Mouse (Mus musculus) kidney, adult 18-20 months (tissue): ENCODE results near the gene Msrb3.

ENCODE experiments used
- DNase-seq: peaks from one replicate; pipeline ENCODE4 v3.0.0; 2021

Gene Msrb3

GRCm38 (mm10) chr10:120857531-120858001, 41.3 kb downstream of the Msrb3 start:
- DNase-seq, result peak; percentile 45

- no peak for DNase-seq
These were observed 44.6 kb downstream of the Msrb3 start for GRCm38 (mm10) chr10:120854329-120854728.

GRCm38 (mm10) chr10:120853816-120854215, 45.1 kb downstream of the Msrb3 start:
- no peak for DNase-seq

GRCm38 (mm10) chr10:120851196-120851781, 47.6 kb downstream of the Msrb3 start:
- no peak for DNase-seq

GRCm38 (mm10) chr10:120850391-120851195, 48.3 kb downstream of the Msrb3 start:
- peak; percentile 31 for DNase-seq

- no peak for DNase-seq
These were observed 50.2 kb downstream of the Msrb3 start for GRCm38 (mm10) chr10:120848677-120849076.

- DNase-seq, result no peak
These were observed 51.1 kb downstream of the Msrb3 start for GRCm38 (mm10) chr10:120847785-120848184.

GRCm38 (mm10) chr10:120839966-120840365, 58.9 kb downstream of the Msrb3 start:
- DNase-seq, result no peak

GRCm38 (mm10) chr10:120834531-120834930, 64.4 kb downstream of the Msrb3 start:
- no peak for DNase-seq

GRCm38 (mm10) chr10:120833836-120834235, 65.1 kb downstream of the Msrb3 start:
- DNase-seq, result no peak

GRCm38 (mm10) chr10:120827761-120828160, 71.1 kb downstream of the Msrb3 start:
- no peak for DNase-seq

GRCm38 (mm10) chr10:120826795-120827669, 71.9 kb downstream of the Msrb3 start:
- DNase-seq, result no peak

- DNase-seq, result no peak
These were observed 72.5 kb downstream of the Msrb3 start for GRCm38 (mm10) chr10:120826381-120826780.

GRCm38 (mm10) chr10:120825594-120825993, 73.3 kb downstream of the Msrb3 start:
- no peak for DNase-seq

GRCm38 (mm10) chr10:120821491-120822358, 77.2 kb downstream of the Msrb3 start:
- no peak for DNase-seq

- no peak for DNase-seq
These were observed 78.1 kb downstream of the Msrb3 start for GRCm38 (mm10) chr10:120820781-120821300.

- DNase-seq, result no peak
These were observed 83.6 kb downstream of the Msrb3 start for GRCm38 (mm10) chr10:120815290-120815689.

- no peak for DNase-seq
These were observed 87.0 kb downstream of the Msrb3 start for GRCm38 (mm10) chr10:120811796-120812443.

GRCm38 (mm10) chr10:120810832-120811571, 87.9 kb downstream of the Msrb3 start:
- DNase-seq, result no peak

GRCm38 (mm10) chr10:120810053-120810696, 88.7 kb downstream of the Msrb3 start:
- DNase-seq, result no peak
